Mouse (Mus musculus) cerebellum, adult 2 months (tissue): ENCODE results near the gene Tgfbr3. TPM values are rescaled to one million over a fixed set of nuclear protein-coding genes. Genes with fewer than 3 reads are reported as not detected.

Experiments used
- DNase-seq, 2 experiments: peaks; one replicate each; pipeline ENCODE4 v3.0.0; 2021
- H3K27ac ChIP-seq: fragments of 200-500 bp; 2 replicates; pipeline ENCODE4 v1.5.1; 2012; ENCODE audit warnings: low read length, control low read depth, inconsistent platforms; ENCODE audit not compliant: insufficient read depth
- H3K27me3 ChIP-seq: fragments of 200-500 bp; 2 replicates; pipeline ENCODE4 v1.6.1; 2012; ENCODE audit warnings: inconsistent platforms, mild to moderate bottlenecking, low read length, moderate library complexity; ENCODE audit not compliant: control insufficient read depth, insufficient read depth
- H3K4me1 ChIP-seq: fragments of 200-500 bp; 2 replicates; pipeline ENCODE4 v1.6.1; 2011; ENCODE audit warnings: low read length; ENCODE audit not compliant: control insufficient read depth, insufficient read depth
- H3K4me3 ChIP-seq: fragments of 200-500 bp; replicated peaks from 2 replicates; pipeline ENCODE3; 2011; ENCODE audit warnings: mild to moderate bottlenecking, low read depth, low read length, control low read depth; ENCODE audit not compliant: insufficient read depth
- CTCF ChIP-seq: fragments of 200-500 bp; IDR thresholded peaks from 2 replicates; pipeline ENCODE4 v1.5.1; 2011; ENCODE audit warnings: low read depth, mild to moderate bottlenecking, control low read depth, low read length, moderate library complexity, borderline replicate concordance; ENCODE audit not compliant: insufficient read depth
- POLR2A ChIP-seq: fragments of 200-500 bp; IDR thresholded peaks from 2 replicates; pipeline ENCODE4 v1.6.1; 2011; ENCODE audit warnings: low read length, control low read depth, borderline replicate concordance; ENCODE audit not compliant: insufficient read depth
- WGBS: fragments of 180-500 bp; shearing (Covaris S2); methylation state at CpG from one replicate; pipeline ENCODE4 v1.1.7; 2018; 5-methylcytosine and 5-hydroxymethylcytosine counted together
- polyA plus RNA-seq: library from polyadenylated mRNA; depleted of rRNA; stranded (reverse); fragments of >200 nt; gene quantifications from 2 replicates; pipeline ENCODE4 v1.2.3, GENCODE M21; 2012

The Tgfbr3 gene
- polyA plus RNA-seq, 1 experiment = 11.5 TPM

- DNase-seq = no peak
- H3K4me1 ChIP-seq = peaks cover 34% of the 10 kb centered on the region
- WGBS = 94% methylated on average over 6 of the region's 6 CpGs
- no peak overlapping the region for H3K4me3 ChIP-seq
- TF ChIP-seq POLR2A (no peak), CTCF (no peak)
- no peak overlapping the region for H3K27ac ChIP-seq
- H3K27me3 ChIP-seq = no peaks in the 10 kb centered on the region
Observed at GRCm38 (mm10) chr5:107219883-107220282, 69.5 kb downstream of the Tgfbr3 start.

GRCm38 (mm10) chr5:107219318-107219717, 70.1 kb downstream of the Tgfbr3 start:
- TF ChIP-seq POLR2A (no peak), CTCF (no peak)
- H3K4me1 ChIP-seq = peaks cover 34% of the 10 kb centered on the region
- 93% methylated on average over 6 of the region's 6 CpGs for whole genome bisulfite sequencing
- no peak for DNase-seq
- no peak overlapping the region for H3K4me3 ChIP-seq
- H3K27ac ChIP-seq = no peak overlapping the region
- no peaks in the 10 kb centered on the region for H3K27me3 ChIP-seq

- H3K27ac ChIP-seq = no peak overlapping the region
- H3K27me3 ChIP-seq = no peaks in the 10 kb centered on the region
- peaks cover 34% of the 10 kb centered on the region for H3K4me1 ChIP-seq
- no peak overlapping the region for H3K4me3 ChIP-seq
- TF ChIP-seq POLR2A = no peak
- no peak for TF ChIP-seq CTCF
- 97% methylated on average over 3 of the region's 3 CpGs for WGBS
- DNase-seq = no peak
Observed at GRCm38 (mm10) chr5:107218594-107218993, 70.8 kb downstream of the Tgfbr3 start.

GRCm38 (mm10) chr5:107217139-107217538, 72.3 kb downstream of the Tgfbr3 start:
- WGBS = 81% methylated on average over 2 of the region's 2 CpGs
- TF ChIP-seq CTCF (no peak), POLR2A (no peak)
- no peaks in the 10 kb centered on the region for H3K27me3 ChIP-seq
- peaks cover 30% of the 10 kb centered on the region for H3K4me1 ChIP-seq
- H3K27ac ChIP-seq = no peak overlapping the region
- no peak for DNase-seq
- no peak overlapping the region for H3K4me3 ChIP-seq

GRCm38 (mm10) chr5:107213373-107214132, 75.9 kb downstream of the Tgfbr3 start:
- Histone ChIP-seq H3K4me1 (peaks cover 4% of the 10 kb centered on the region; the same call in 1 of the 2 replicates), H3K27ac (no peak overlapping the region), H3K27me3 (no peaks in the 10 kb centered on the region), H3K4me3 (no peak overlapping the region)
- WGBS = 91% methylated on average over 9 of the region's 9 CpGs
- no peak for DNase-seq
- TF ChIP-seq POLR2A = no peak
- TF ChIP-seq CTCF = no peak

- H3K4me3 ChIP-seq = no peak overlapping the region
- peaks cover 7% of the 10 kb centered on the region for H3K4me1 ChIP-seq
- DNase-seq = no peak
- WGBS = 93% methylated on average over 10 of the region's 10 CpGs
- no peak for TF ChIP-seq CTCF
- TF ChIP-seq POLR2A = no peak
- H3K27me3 ChIP-seq = no peaks in the 10 kb centered on the region
- H3K27ac ChIP-seq = no peak overlapping the region
Observed at GRCm38 (mm10) chr5:107211830-107212370, 77.5 kb downstream of the Tgfbr3 start.

- DNase-seq = no peak
- TF ChIP-seq POLR2A = no peak
- no peak for TF ChIP-seq CTCF
- Histone ChIP-seq H3K27me3 (no peaks in the 10 kb centered on the region), H3K4me1 (peaks cover 8% of the 10 kb centered on the region), H3K27ac (no peak overlapping the region), H3K4me3 (no peak overlapping the region)
- 94% methylated on average over 2 of the region's 2 CpGs for WGBS
Observed at GRCm38 (mm10) chr5:107210040-107210439, 79.4 kb downstream of the Tgfbr3 start.

- 45% methylated on average over 5 of the region's 5 CpGs for WGBS
- peaks cover 11% of the 10 kb centered on the region for H3K4me1 ChIP-seq
- no peaks in the 10 kb centered on the region for H3K27me3 ChIP-seq
- no peak overlapping the region for H3K4me3 ChIP-seq
- TF ChIP-seq CTCF (no peak), POLR2A (no peak)
- H3K27ac ChIP-seq = no peak overlapping the region
- no peak for DNase-seq
Observed at GRCm38 (mm10) chr5:107207911-107208310, 81.5 kb downstream of the Tgfbr3 start.
